Mouse (Mus musculus): ENCODE measurements around the gene Ccdc153.

- TF ChIP-seq POLR2A (IDR thresholded peaks at IDR 0.05; ENCODE audit: borderline replicate concordance, extremely low read depth, insufficient read depth, insufficient read length, poor library complexity, severe bottlenecking), result no peak
- TF ChIP-seq CTCF (IDR thresholded peaks at IDR 0.05; ENCODE audit: borderline replicate concordance, extremely low read depth, insufficient read depth, insufficient read length), result no peak
Measured at GRCm38 (mm10) chr9:44234479-44235427, 5.7 kb upstream of the Ccdc153 start.

Data from brain, embryonic 14.5 days (tissue).